Mouse (Mus musculus) bone marrow, adult 2 months (tissue): ENCODE measurements around the gene Mcts2.

ENCODE experiments used
- CTCF ChIP-seq: fragments of 200-500 bp; IDR thresholded peaks from 2 replicates; pipeline ENCODE4 v1.5.1; 2011; ENCODE audit warnings: low read length, control low read depth; ENCODE audit not compliant: control insufficient read depth, insufficient read depth
- POLR2A ChIP-seq: fragments of 200-500 bp; IDR thresholded peaks from 2 replicates; pipeline ENCODE4 v1.6.1; 2011; ENCODE audit warnings: low read depth, mild to moderate bottlenecking, control low read depth, low read length, borderline replicate concordance; ENCODE audit not compliant: control insufficient read depth

DNA sequence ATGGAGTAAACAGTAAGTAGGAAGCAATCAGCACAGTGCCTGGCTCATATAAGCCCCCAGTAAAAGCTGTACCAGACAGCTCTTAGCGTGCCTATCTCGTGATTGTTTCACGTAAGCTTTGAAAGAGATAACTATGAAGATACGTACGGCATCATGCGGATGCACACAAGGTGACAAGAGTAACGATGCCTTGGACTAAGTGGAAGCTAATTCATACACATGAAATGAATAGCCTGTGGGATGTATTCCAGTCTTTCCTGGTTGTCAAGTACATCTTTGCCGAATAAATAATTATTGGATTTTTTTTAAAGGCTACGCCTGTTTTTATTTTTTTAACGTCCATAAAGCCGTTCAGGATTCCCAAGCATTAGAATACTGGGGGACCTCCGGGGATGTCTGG, 436 bp upstream of the Mcts2 start:
- TF ChIP-seq CTCF (no peak), POLR2A (no peak)
